8 mouse cellular contexts compared by ENCODE assay signal in genomic region chr19:27180351-27181122, GRCm38 (mm10). TPM values are rescaled to one million over a fixed set of nuclear protein-coding genes. Genes with fewer than 3 reads are reported as not detected.
DNase-seq lines count a peak whose midpoint lies in the region; ATAC-seq and TF ChIP-seq lines count a peak whose summit lies in the region.

No protein-coding gene starts in this region.

- DNase-seq in gastrocnemius, adult 2 months, result no peak
- no peak for DNase-seq in gastrocnemius, postnatal 10 days
- DNase-seq in urinary bladder, adult 18-20 months (ENCODE audit: low spot score in 2 of 2), result peak; percentile 46 to 51
- no peak for DNase-seq in urinary bladder, postnatal 10 days (ENCODE audit: low spot score)
- peak in 1 of 2 experiments; percentile 11 for DNase-seq in layer of hippocampus, adult 2 months (ENCODE audit: low spot score in 2 of 2)
- no peak for DNase-seq in B cell, adult 2 months
- no peak for DNase-seq in gastrocnemius, postnatal 14 days

- ATAC-seq in stomach, embryonic 15.5 days (ENCODE audit: insufficient read depth, low FRiP score, low read depth), result no peak

- H3K36me3 ChIP-seq in stomach, embryonic 15.5 days, result no peaks in the 10 kb centered on the region

- H3K9me3 ChIP-seq in stomach, embryonic 15.5 days, result no peaks in the 10 kb centered on the region

- no peak overlapping the region for H3K4me3 ChIP-seq in gastrocnemius, adult 2 months
- H3K4me3 ChIP-seq in layer of hippocampus, adult 2 months, result peak overlapping the region; percentile 30; the same call in 1 of the 2 replicates
- no peak overlapping the region for H3K4me3 ChIP-seq in stomach, embryonic 15.5 days (replicated peaks)

- H3K4me2 ChIP-seq in stomach, embryonic 15.5 days, result peak overlapping the region; percentile 37

- no peak overlapping the region for H3K9ac ChIP-seq in stomach, embryonic 15.5 days

- H3K4me1 ChIP-seq in stomach, embryonic 15.5 days, result peaks cover 4% of the 10 kb centered on the region; the same call in 1 of the 2 replicates

- WGBS in stomach, embryonic 15.5 days, result 39% methylated on average over 18 of the region's 18 CpGs

- no peaks in the 10 kb centered on the region for H3K27me3 ChIP-seq in stomach, embryonic 15.5 days (replicated peaks)

- H3K27ac ChIP-seq in gastrocnemius, adult 2 months, result 0 out of 2 replicates have a peak overlapping the region, but pooled peaks have one; percentile 73
- no peak overlapping the region for H3K27ac ChIP-seq in layer of hippocampus, adult 2 months
- H3K27ac ChIP-seq in stomach, embryonic 15.5 days, result peak overlapping the region; percentile 54; the same call in 1 of the 2 replicates

- TF ChIP-seq CTCF in gastrocnemius, adult 2 months (IDR thresholded peaks at IDR 0.05), result no peak
- no peak for TF ChIP-seq CTCF in layer of hippocampus, adult 2 months (conservative IDR thresholded peaks at IDR 0.05)

- intact Hi-C loops in gastrocnemius, adult 2 months (cut with DNase I), result loop anchor here (2.0 kb wide), 1 partner anchor 30 kb away; no protein-coding TSS in a partner anchor
- intact Hi-C loops in gastrocnemius, postnatal 14 days (cut with DNase I; ENCODE audit: low total_unique reads), result no loop called here

RNA-seq across cellular contexts. Expression of gene Vldlr, which starts 35.7 kb away (rescaled TPM):
- total RNA-seq in gastrocnemius, adult 2 months (2021), result 10 to 100 TPM; 64.1 to 99.2 TPM
- 10 to 100 TPM; 40.8 to 41.9 TPM for total RNA-seq in gastrocnemius, postnatal 10 days (2021)
- 10 to 100 TPM; 47.5 to 50.8 TPM for total RNA-seq in layer of hippocampus, adult 2 months (2021)
- 6.9 and 8.0 TPM in 2 replicates for polyA plus RNA-seq in stomach, embryonic 15.5 days (2015; fragmentation: Nextera tagmentation; extraction: Ambion mirVana)
- total RNA-seq in gastrocnemius, postnatal 14 days (2021), result 10 to 100 TPM; 42.4 to 53.8 TPM

Comparison
In these comparisons a context has a peak if more than half of its experiments do, and no peak if none do; other contexts are left out.
1. DNase-seq: peak in urinary bladder, adult 18-20 months (2 of 2); none in gastrocnemius, adult 2 months (single experiment), gastrocnemius, postnatal 10 days (single experiment), urinary bladder, postnatal 10 days (single experiment), B cell, adult 2 months (0 of 2) and gastrocnemius, postnatal 14 days (single experiment).